Mouse (Mus musculus) G1E-ER4 (cell line): ENCODE data around the gene Mst1r. TPM values are rescaled to one million over a fixed set of nuclear protein-coding genes. Genes with fewer than 3 reads are reported as not detected.

ENCODE experiments used
- GATA1 ChIP-seq: IDR thresholded peaks from one replicate; pipeline ENCODE4 v1.8.0; 2012; ENCODE audit warnings: low read length, inconsistent platforms
- polyA plus RNA-seq: library from polyadenylated mRNA; stranded (reverse); fragments of >175 nt; gene quantifications from 2 replicates; pipeline ENCODE4 v1.2.3, GENCODE M21; 2012

The Mst1r gene
- 0.02 TPM in 1 of 2 replicates, not detected in the other for polyA plus RNA-seq

- TF ChIP-seq GATA1: no peak
Measured at GRCm38 (mm10) chr9:107906252-107906966, at the start of gene Mst1r. TSS of gene Mst1r (plus strand) at chr9:107906873.

- peak; percentile 85 for TF ChIP-seq GATA1
Measured at GRCm38 (mm10) chr9:107858343-107858742, 48.3 kb upstream of the Mst1r start.

- TF ChIP-seq GATA1: no peak
Measured at GRCm38 (mm10) chr9:107864493-107864892, 42.2 kb upstream of the Mst1r start.

GRCm38 (mm10) chr9:107866081-107866480 is 40.6 kb upstream of the Mst1r start:
- no peak for TF ChIP-seq GATA1

- TF ChIP-seq GATA1: no peak
Measured at GRCm38 (mm10) chr9:107872350-107873098, 34.1 kb upstream of the Mst1r start.

GRCm38 (mm10) chr9:107873137-107873536 is 33.5 kb upstream of the Mst1r start, which contains the start of gene Rbm6:
TSS of gene Rbm6 (minus strand) at chr9:107873237.
- no peak for TF ChIP-seq GATA1

- no peak for TF ChIP-seq GATA1
Measured at GRCm38 (mm10) chr9:107880411-107880810, 26.3 kb upstream of the Mst1r start.

- TF ChIP-seq GATA1: no peak
Measured at GRCm38 (mm10) chr9:107887804-107888266, 18.8 kb upstream of the Mst1r start, which contains the start of gene Mon1a. TSS of gene Mon1a (plus strand) at chr9:107888151.

- TF ChIP-seq GATA1: no peak
Measured at GRCm38 (mm10) chr9:107888267-107888850, 18.3 kb upstream of the Mst1r start.

GRCm38 (mm10) chr9:107890260-107890659 is 16.4 kb upstream of the Mst1r start:
- TF ChIP-seq GATA1: no peak

- no peak for TF ChIP-seq GATA1
Measured at GRCm38 (mm10) chr9:107891023-107891422, 15.7 kb upstream of the Mst1r start.

- TF ChIP-seq GATA1: no peak
Measured at GRCm38 (mm10) chr9:107898563-107898962, 8.1 kb upstream of the Mst1r start.

- no peak for TF ChIP-seq GATA1
Measured at GRCm38 (mm10) chr9:107899855-107900254, 6.8 kb upstream of the Mst1r start.

GRCm38 (mm10) chr9:107900840-107901626 is 5.6 kb upstream of the Mst1r start:
- no peak for TF ChIP-seq GATA1

GRCm38 (mm10) chr9:107901627-107901914 is 5.1 kb upstream of the Mst1r start:
- TF ChIP-seq GATA1: no peak
